Mouse (Mus musculus): ENCODE data around the gene Trim38. TPM values are rescaled to one million over a fixed set of nuclear protein-coding genes. Genes with fewer than 3 reads are reported as not detected.

Gene Trim38
- polyA plus RNA-seq, 1 experiment from 2014 or later = not detected

DNA sequence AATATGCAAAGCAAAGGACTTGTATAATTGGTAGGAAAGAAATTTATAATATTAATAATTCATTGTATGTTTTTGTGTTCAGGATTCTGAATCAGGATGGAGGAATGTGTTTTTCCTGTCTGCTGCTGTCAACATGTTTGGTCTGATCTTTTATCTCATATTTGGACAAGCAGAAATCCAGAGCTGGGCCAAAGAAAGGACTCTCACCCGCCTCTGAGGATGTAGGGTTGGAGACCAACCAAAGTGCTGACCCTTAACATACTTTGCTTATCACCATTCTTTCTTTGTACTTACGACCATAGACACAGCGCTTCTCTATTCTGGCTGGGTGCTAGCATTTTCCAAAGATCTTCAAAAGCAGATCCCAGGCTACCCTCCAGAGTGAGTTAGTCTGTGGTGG is 52.5 kb downstream of the Trim38 start:
- Histone ChIP-seq H3K4me3 (ENCODE audit: low read length) (no peak overlapping the region), H3K27ac (ENCODE audit: low read length) (no peak overlapping the region), H3K9ac (replicated peaks; ENCODE audit: low read length) (no peak overlapping the region), H3K4me1 (ENCODE audit: insufficient read depth, low read length) (no peaks in the 10 kb centered on the region), H3K4me2 (replicated peaks; ENCODE audit: low read depth, low read length) (no peak overlapping the region), H3K36me3 (ENCODE audit: insufficient read depth, low read length) (no peaks in the 10 kb centered on the region), H3K9me3 (ENCODE audit: low read length) (no peaks in the 10 kb centered on the region), H3K27me3 (ENCODE audit: insufficient read depth, low read length) (no peaks in the 10 kb centered on the region)
- no peak for ATAC-seq (ENCODE audit: low FRiP score, low TSS enrichment)
- 74% methylated on average over 3 of the region's 3 CpGs for WGBS

DNA sequence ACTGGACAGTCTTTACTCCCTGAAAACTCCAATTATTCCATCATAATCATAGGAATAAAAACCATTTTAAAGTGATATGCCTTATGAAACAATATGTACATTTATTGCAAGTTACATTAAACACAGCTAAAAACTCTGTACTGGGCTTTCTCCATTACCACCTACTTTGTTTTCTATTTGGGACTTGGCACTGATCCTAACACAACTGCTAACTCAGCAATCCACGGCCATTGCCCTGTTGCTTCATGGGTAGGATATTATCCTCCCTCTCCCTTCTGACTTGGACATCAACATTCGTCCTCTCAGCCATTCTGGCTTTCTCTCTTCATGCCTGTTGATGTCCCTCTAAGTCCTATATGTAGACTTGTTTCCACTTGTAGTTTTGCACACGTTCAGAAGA is 56.9 kb downstream of the Trim38 start:
- no peak overlapping the region for H3K27ac ChIP-seq (ENCODE audit: low read length)
- H3K4me3 ChIP-seq (ENCODE audit: low read length) = no peak overlapping the region
- no peaks in the 10 kb centered on the region for H3K9me3 ChIP-seq (ENCODE audit: low read length)
- WGBS = 68% methylated on average over 3 of the region's 3 CpGs
- ATAC-seq (ENCODE audit: low FRiP score, low TSS enrichment) = no peak
- no peaks in the 10 kb centered on the region for H3K36me3 ChIP-seq (ENCODE audit: insufficient read depth, low read length)
- H3K4me2 ChIP-seq (replicated peaks; ENCODE audit: low read depth, low read length) = no peak overlapping the region
- no peaks in the 10 kb centered on the region for H3K27me3 ChIP-seq (ENCODE audit: insufficient read depth, low read length)
- no peaks in the 10 kb centered on the region for H3K4me1 ChIP-seq (ENCODE audit: insufficient read depth, low read length)
- H3K9ac ChIP-seq (replicated peaks; ENCODE audit: low read length) = no peak overlapping the region

DNA sequence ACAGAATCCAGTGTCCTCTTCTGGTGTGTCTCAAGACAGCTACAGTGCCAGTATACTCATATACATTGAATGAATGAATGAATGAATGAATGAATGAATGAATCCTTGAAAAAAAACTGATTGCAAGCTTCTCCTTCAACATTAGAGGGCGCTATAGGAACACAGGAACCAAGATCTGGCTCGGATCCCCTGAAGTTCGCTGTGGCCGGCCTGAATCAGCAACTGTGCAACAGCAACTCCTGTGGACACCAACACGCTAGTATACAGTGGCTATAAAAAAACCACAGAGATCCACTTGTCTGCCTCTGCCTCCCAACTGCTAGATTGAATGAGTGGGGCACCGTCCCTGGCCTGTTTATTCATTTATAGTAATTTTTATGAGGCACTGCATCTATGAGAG is 63.3 kb downstream of the Trim38 start:
- ATAC-seq (ENCODE audit: low FRiP score, low TSS enrichment) = 0 out of 2 replicates have a peak, but pooled peaks have one; percentile 54
- H3K4me1 ChIP-seq (ENCODE audit: insufficient read depth, low read length) = no peaks in the 10 kb centered on the region
- H3K9me3 ChIP-seq (ENCODE audit: low read length) = no peaks in the 10 kb centered on the region
- 10% methylated on average over 6 of the region's 6 CpGs for WGBS
- no peaks in the 10 kb centered on the region for H3K27me3 ChIP-seq (ENCODE audit: insufficient read depth, low read length)
- no peak overlapping the region for H3K27ac ChIP-seq (ENCODE audit: low read length)
- no peak overlapping the region for H3K4me2 ChIP-seq (replicated peaks; ENCODE audit: low read depth, low read length)
- H3K4me3 ChIP-seq (ENCODE audit: low read length) = no peak overlapping the region
- H3K36me3 ChIP-seq (ENCODE audit: insufficient read depth, low read length) = no peaks in the 10 kb centered on the region
- no peak overlapping the region for H3K9ac ChIP-seq (replicated peaks; ENCODE audit: low read length)

DNA sequence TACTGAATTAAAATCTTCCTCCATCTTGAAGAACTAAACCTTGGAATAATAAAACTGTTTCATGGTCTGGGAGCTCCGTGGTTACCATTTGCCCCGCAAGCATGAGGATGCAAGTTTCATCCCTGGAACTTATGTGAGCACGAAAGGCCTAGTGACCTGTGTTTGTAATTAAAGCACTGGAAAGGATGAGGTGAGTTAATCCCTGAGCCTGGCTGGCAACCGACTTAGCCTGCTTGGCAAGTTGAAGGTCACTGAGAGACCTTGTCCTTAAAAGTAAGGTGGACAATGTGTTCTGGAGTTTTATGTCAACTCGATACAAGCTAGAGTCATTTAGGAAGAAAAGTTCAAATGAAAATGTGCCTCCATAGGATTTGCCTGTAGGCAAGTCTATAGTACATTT is 65.1 kb downstream of the Trim38 start:
- 82% methylated on average over 5 of the region's 5 CpGs for WGBS
- no peak overlapping the region for H3K4me3 ChIP-seq (ENCODE audit: low read length)
- no peak overlapping the region for H3K27ac ChIP-seq (ENCODE audit: low read length)
- H3K9me3 ChIP-seq (ENCODE audit: low read length) = no peaks in the 10 kb centered on the region
- H3K36me3 ChIP-seq (ENCODE audit: insufficient read depth, low read length) = no peaks in the 10 kb centered on the region
- no peak overlapping the region for H3K4me2 ChIP-seq (replicated peaks; ENCODE audit: low read depth, low read length)
- H3K4me1 ChIP-seq (ENCODE audit: insufficient read depth, low read length) = no peaks in the 10 kb centered on the region
- no peak overlapping the region for H3K9ac ChIP-seq (replicated peaks; ENCODE audit: low read length)
- H3K27me3 ChIP-seq (ENCODE audit: insufficient read depth, low read length) = no peaks in the 10 kb centered on the region
- no peak for ATAC-seq (ENCODE audit: low FRiP score, low TSS enrichment)

DNA sequence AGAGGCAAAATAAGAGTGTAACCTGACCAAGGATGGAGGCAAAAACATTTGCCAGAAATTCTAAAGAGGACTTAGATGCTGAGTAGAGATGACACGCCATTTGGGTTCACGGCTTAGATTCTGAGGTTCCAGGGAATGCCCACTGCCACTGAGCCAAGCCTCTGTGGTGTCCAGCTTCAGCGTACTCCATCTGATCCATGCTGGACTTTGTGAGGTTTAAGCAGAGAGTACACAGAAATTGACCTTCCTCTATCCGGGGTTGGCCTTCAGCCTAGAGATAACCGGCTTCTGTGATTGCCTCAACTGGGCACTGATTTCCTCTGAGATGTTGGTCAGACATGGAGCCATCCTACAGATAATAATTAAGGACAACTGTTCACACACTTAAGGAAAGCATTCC is 66.9 kb downstream of the Trim38 start:
- H3K27me3 ChIP-seq (ENCODE audit: insufficient read depth, low read length) = no peaks in the 10 kb centered on the region
- H3K27ac ChIP-seq (ENCODE audit: low read length) = no peak overlapping the region
- no peak overlapping the region for H3K4me3 ChIP-seq (ENCODE audit: low read length)
- no peak for ATAC-seq (ENCODE audit: low FRiP score, low TSS enrichment)
- H3K9me3 ChIP-seq (ENCODE audit: low read length) = no peaks in the 10 kb centered on the region
- 89% methylated on average over 5 of the region's 5 CpGs for WGBS
- H3K4me2 ChIP-seq (replicated peaks; ENCODE audit: low read depth, low read length) = no peak overlapping the region
- no peak overlapping the region for H3K9ac ChIP-seq (replicated peaks; ENCODE audit: low read length)
- no peaks in the 10 kb centered on the region for H3K4me1 ChIP-seq (ENCODE audit: insufficient read depth, low read length)
- H3K36me3 ChIP-seq (ENCODE audit: insufficient read depth, low read length) = no peaks in the 10 kb centered on the region

DNA sequence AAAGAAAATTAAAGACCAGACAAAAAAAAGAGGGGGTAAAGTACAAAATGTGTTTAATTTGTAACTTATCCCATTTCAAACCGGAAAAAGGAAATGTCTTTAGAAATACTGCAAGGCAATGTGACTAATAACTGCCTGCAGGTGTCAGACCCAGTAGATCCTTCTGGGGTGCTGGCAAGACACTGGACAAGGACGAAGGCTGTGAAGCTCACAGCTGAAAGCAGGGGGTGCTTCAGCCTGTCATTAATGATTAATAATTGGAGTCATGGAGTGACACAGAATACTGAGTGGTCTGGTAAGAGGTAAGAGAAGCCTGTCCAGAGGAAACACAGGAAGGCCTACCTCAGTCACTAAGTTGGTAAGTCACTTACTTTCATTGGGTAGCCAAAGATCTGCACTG is 69.6 kb downstream of the Trim38 start, which contains the start of gene Slc17a3:
Gene Slc17a3 (plus strand): TSS at position 127 of the 400 bp plus-strand sequence.
- Histone ChIP-seq H3K27me3 (ENCODE audit: insufficient read depth, low read length) (no peaks in the 10 kb centered on the region), H3K9ac (replicated peaks; ENCODE audit: low read length) (no peak within 1 kb of the TSS), H3K36me3 (ENCODE audit: insufficient read depth, low read length) (no peaks in the 10 kb centered on the region), H3K4me2 (replicated peaks; ENCODE audit: low read depth, low read length) (no peak within 1 kb of the TSS), H3K4me3 (ENCODE audit: low read length) (no peak within 1 kb of the TSS), H3K9me3 (ENCODE audit: low read length) (no peaks in the 10 kb centered on the region), H3K4me1 (ENCODE audit: insufficient read depth, low read length) (no peaks in the 10 kb centered on the region), H3K27ac (ENCODE audit: low read length) (peak within 1 kb of the TSS; percentile 43; the same call in 1 of the 2 replicates)
- ATAC-seq (ENCODE audit: low FRiP score, low TSS enrichment) = peak; percentile 70
- 51% methylated on average over 2 of the region's 2 CpGs for WGBS

Small RNA genes within 50 kb of the gene (microRNA-seq; reads per million reads assigned to microRNA genes)
- gene Gm44314 (not detected), gene Gm44484 (not detected)

Other genes starting within 250 kb of the Trim38 start
- gene Hist1h4h, start 238.9 kb upstream of the Trim38 start, polyA plus RNA-seq (2015; fragmentation: Nextera tagmentation; extraction: Ambion mirVana) = 4.5 and 5.6 TPM in 2 replicates
- gene Hist1h2af, start 236.0 kb upstream of the Trim38 start, polyA plus RNA-seq (2015; fragmentation: Nextera tagmentation; extraction: Ambion mirVana) = 4.3 TPM in 2 replicates
- gene Hist1h3g, start 234.5 kb upstream of the Trim38 start, polyA plus RNA-seq (2015; fragmentation: Nextera tagmentation; extraction: Ambion mirVana) = 4.6 and 6.0 TPM in 2 replicates
- gene Hist1h2bh, start 226.5 kb upstream of the Trim38 start, polyA plus RNA-seq (2015; fragmentation: Nextera tagmentation; extraction: Ambion mirVana) = 0.64 and 0.92 TPM in 2 replicates
- gene Hist1h3f, start 225.9 kb upstream of the Trim38 start, polyA plus RNA-seq (2015; fragmentation: Nextera tagmentation; extraction: Ambion mirVana) = 0.54 and 0.82 TPM in 2 replicates
- gene Hist1h4f, start 218.3 kb upstream of the Trim38 start, polyA plus RNA-seq (2015; fragmentation: Nextera tagmentation; extraction: Ambion mirVana) = 1.5 and 2.0 TPM in 2 replicates
- gene Hist1h1d, start 216.7 kb upstream of the Trim38 start, polyA plus RNA-seq (2015; fragmentation: Nextera tagmentation; extraction: Ambion mirVana) = 0.37 and 0.55 TPM in 2 replicates
- 4.7 TPM in 2 replicates for gene Hist1h3e, start 207.5 kb upstream of the Trim38 start, polyA plus RNA-seq (2015; fragmentation: Nextera tagmentation; extraction: Ambion mirVana)
- gene Hist1h2ae, start 198.7 kb upstream of the Trim38 start, polyA plus RNA-seq (2015; fragmentation: Nextera tagmentation; extraction: Ambion mirVana) = 57.3 and 57.7 TPM in 2 replicates
- 8.5 and 9.1 TPM in 2 replicates for gene Hist1h2bg, start 198.5 kb upstream of the Trim38 start, polyA plus RNA-seq (2015; fragmentation: Nextera tagmentation; extraction: Ambion mirVana)
- gene Hist1h2bf, start 195.7 kb upstream of the Trim38 start, polyA plus RNA-seq (2015; fragmentation: Nextera tagmentation; extraction: Ambion mirVana) = 4.3 and 4.4 TPM in 2 replicates
- 2.5 and 3.0 TPM in 2 replicates for gene Hist1h2ad, start 195.5 kb upstream of the Trim38 start, polyA plus RNA-seq (2015; fragmentation: Nextera tagmentation; extraction: Ambion mirVana)
- 6.1 and 6.6 TPM in 2 replicates for gene Hist1h3d, start 194.2 kb upstream of the Trim38 start, polyA plus RNA-seq (2015; fragmentation: Nextera tagmentation; extraction: Ambion mirVana)
- 102 TPM in 2 replicates for gene Hist1h4d, start 188.3 kb upstream of the Trim38 start, polyA plus RNA-seq (2015; fragmentation: Nextera tagmentation; extraction: Ambion mirVana)
- 3.2 and 3.3 TPM in 2 replicates for gene Hist1h2be, start 148.8 kb upstream of the Trim38 start, polyA plus RNA-seq (2015; fragmentation: Nextera tagmentation; extraction: Ambion mirVana)
- 14.7 and 15.9 TPM in 2 replicates for gene Hist1h1e, start 147.4 kb upstream of the Trim38 start, polyA plus RNA-seq (2015; fragmentation: Nextera tagmentation; extraction: Ambion mirVana)
- 1.3 and 1.6 TPM in 2 replicates for gene Hist1h2ac, start 86.0 kb upstream of the Trim38 start, polyA plus RNA-seq (2015; fragmentation: Nextera tagmentation; extraction: Ambion mirVana)
- gene Hist1h2bc, start 85.7 kb upstream of the Trim38 start, polyA plus RNA-seq (2015; fragmentation: Nextera tagmentation; extraction: Ambion mirVana) = 72.4 and 78.3 TPM in 2 replicates
- gene Hist1h1t, start 74.1 kb upstream of the Trim38 start, polyA plus RNA-seq (2015; fragmentation: Nextera tagmentation; extraction: Ambion mirVana) = 0.26 TPM in 1 of 2 replicates, not detected in the other
- 4.5 and 5.9 TPM in 2 replicates for gene Hist1h4c, start 71.5 kb upstream of the Trim38 start, polyA plus RNA-seq (2015; fragmentation: Nextera tagmentation; extraction: Ambion mirVana)
- gene Hfe, start 59.1 kb upstream of the Trim38 start, polyA plus RNA-seq (2015; fragmentation: Nextera tagmentation; extraction: Ambion mirVana) = 9.3 and 9.4 TPM in 2 replicates
- gene Hist1h1c, start 31.1 kb upstream of the Trim38 start, polyA plus RNA-seq (2015; fragmentation: Nextera tagmentation; extraction: Ambion mirVana) = 25.6 and 28.3 TPM in 2 replicates
- gene Hist1h3c, start 24.3 kb upstream of the Trim38 start, polyA plus RNA-seq (2015; fragmentation: Nextera tagmentation; extraction: Ambion mirVana) = 6.8 and 9.7 TPM in 2 replicates
- 2.1 and 2.5 TPM in 2 replicates for gene Hist1h2bb, start 23.2 kb upstream of the Trim38 start, polyA plus RNA-seq (2015; fragmentation: Nextera tagmentation; extraction: Ambion mirVana)
- gene Hist1h2ab, start 18.8 kb upstream of the Trim38 start, polyA plus RNA-seq (2015; fragmentation: Nextera tagmentation; extraction: Ambion mirVana) = 33.6 and 37.8 TPM in 2 replicates
- 8.8 and 13.2 TPM in 2 replicates for gene Hist1h3b, start 17.6 kb upstream of the Trim38 start, polyA plus RNA-seq (2015; fragmentation: Nextera tagmentation; extraction: Ambion mirVana)
- gene Hist1h4b, start 12.9 kb upstream of the Trim38 start, polyA plus RNA-seq (2015; fragmentation: Nextera tagmentation; extraction: Ambion mirVana) = 4.6 and 6.0 TPM in 2 replicates
- 0.90 TPM in 1 of 2 replicates, not detected in the other for gene Hist1h4a, start 8.7 kb upstream of the Trim38 start, polyA plus RNA-seq (2015; fragmentation: Nextera tagmentation; extraction: Ambion mirVana)
- gene Hist1h3a, start 7.5 kb upstream of the Trim38 start, polyA plus RNA-seq (2015; fragmentation: Nextera tagmentation; extraction: Ambion mirVana) = 6.1 and 7.8 TPM in 2 replicates
- 0.91 and 1.7 TPM in 2 replicates for gene Hist1h1a, start 6.2 kb upstream of the Trim38 start, polyA plus RNA-seq (2015; fragmentation: Nextera tagmentation; extraction: Ambion mirVana)
- gene Slc17a2, start 37.1 kb downstream of the Trim38 start, polyA plus RNA-seq (2015; fragmentation: Nextera tagmentation; extraction: Ambion mirVana) = 0.39 TPM in 1 of 2 replicates, not detected in the other
- gene Slc17a3, start 69.5 kb downstream of the Trim38 start, polyA plus RNA-seq (2015; fragmentation: Nextera tagmentation; extraction: Ambion mirVana) = 9.1 and 11.0 TPM in 2 replicates
- gene Slc17a1, start 97.8 kb downstream of the Trim38 start, polyA plus RNA-seq (2015; fragmentation: Nextera tagmentation; extraction: Ambion mirVana) = 24.2 and 29.8 TPM in 2 replicates
- gene Slc17a4, start 145.1 kb downstream of the Trim38 start, polyA plus RNA-seq (2015; fragmentation: Nextera tagmentation; extraction: Ambion mirVana) = 4.4 and 4.9 TPM in 2 replicates
- not detected in 2 replicates for gene Hist1h2ba, start 164.2 kb downstream of the Trim38 start, polyA plus RNA-seq (2015; fragmentation: Nextera tagmentation; extraction: Ambion mirVana)
- gene Hist1h2aa, start 164.5 kb downstream of the Trim38 start, polyA plus RNA-seq (2015; fragmentation: Nextera tagmentation; extraction: Ambion mirVana) = not detected in 2 replicates
- gene Scgn, start 221.3 kb downstream of the Trim38 start, polyA plus RNA-seq (2015; fragmentation: Nextera tagmentation; extraction: Ambion mirVana) = 0.17 TPM in 1 of 2 replicates, not detected in the other